7 mouse cellular contexts compared by ENCODE assay signal in genomic region chr10:94990768-94991563, GRCm38 (mm10). TPM values are rescaled to one million over a fixed set of nuclear protein-coding genes. Genes with fewer than 3 reads are reported as not detected.
A peak's percentile ranks its signal among the peaks of the same experiment; 100 is the strongest.
DNase-seq lines count a peak whose midpoint lies in the region; ATAC-seq lines count a peak whose summit lies in the region.

No protein-coding gene starts in this region.

- WGBS in limb, embryonic 10.5 days: 32% methylated on average over 17 of the region's 17 CpGs
- WGBS in midbrain, embryonic 16.5 days: 15% methylated on average over 17 of the region's 17 CpGs

- H3K27ac ChIP-seq in limb, embryonic 10.5 days: no peak overlapping the region
- peak overlapping the region; percentile 66 for H3K27ac ChIP-seq in midbrain, embryonic 16.5 days (ENCODE audit: low read length)

- peak; percentile 72 for DNase-seq in brain, adult 2 months (ENCODE audit: low read depth, low spot score)
- peak; percentile 21 for DNase-seq in embryo, embryonic 9.5 days (ENCODE audit: extremely low spot score)
- peak; percentile 92 to 95 for DNase-seq in heart, adult 18-20 months
- peak; percentile 66 for DNase-seq in kidney, adult 11 months
- DNase-seq in limb, embryonic 10.5 days (ENCODE audit: low spot score): no peak
- DNase-seq in urinary bladder, adult 2 months (ENCODE audit: low spot score): peak; percentile 49

- H3K4me1 ChIP-seq in limb, embryonic 10.5 days: peaks cover 12% of the 10 kb centered on the region
- H3K4me1 ChIP-seq in midbrain, embryonic 16.5 days (ENCODE audit: control insufficient read depth, insufficient read depth, low read length): peaks cover 4% of the 10 kb centered on the region

- peaks cover 16% of the 10 kb centered on the region; the same call in 1 of the 2 replicates for H3K27me3 ChIP-seq in limb, embryonic 10.5 days (ENCODE audit: low read depth, poor library complexity, severe bottlenecking)
- no peaks in the 10 kb centered on the region for H3K27me3 ChIP-seq in midbrain, embryonic 16.5 days (ENCODE audit: control insufficient read depth, insufficient read depth, low read depth, low read length)

- no peaks in the 10 kb centered on the region for H3K36me3 ChIP-seq in limb, embryonic 10.5 days
- no peaks in the 10 kb centered on the region for H3K36me3 ChIP-seq in midbrain, embryonic 16.5 days (ENCODE audit: control insufficient read depth, insufficient read depth, low read length)

- H3K4me3 ChIP-seq in limb, embryonic 10.5 days: peak overlapping the region; percentile 42
- 0 out of 2 replicates have a peak overlapping the region, but pooled peaks have one; percentile 15 for H3K4me3 ChIP-seq in midbrain, embryonic 16.5 days (ENCODE audit: low read depth, low read length)

- no peak overlapping the region for H3K9ac ChIP-seq in midbrain, embryonic 16.5 days (ENCODE audit: low read depth, low read length)

- peak overlapping the region; percentile 48 for H3K4me2 ChIP-seq in midbrain, embryonic 16.5 days (ENCODE audit: low read length)

- H3K9me3 ChIP-seq in limb, embryonic 10.5 days (replicated peaks): no peaks in the 10 kb centered on the region
- no peaks in the 10 kb centered on the region for H3K9me3 ChIP-seq in midbrain, embryonic 16.5 days (replicated peaks; ENCODE audit: control insufficient read depth, low read length, poor library complexity, severe bottlenecking)

- peak; percentile 49 for ATAC-seq in midbrain, embryonic 16.5 days

RNA-seq across cellular contexts. Expression of gene Plxnc1, which starts 46.3 kb away (rescaled TPM):
- total RNA-seq in heart, adult 18-20 months (2021): 1 to 10 TPM; 1.8 to 3.4 TPM
- polyA plus RNA-seq in limb, embryonic 10.5 days (2016; fragmentation: Nextera tagmentation; extraction: Ambion mirVana): 0.35 and 0.48 TPM in 2 replicates
- polyA plus RNA-seq in midbrain, embryonic 16.5 days (2015; fragmentation: Nextera tagmentation; extraction: Ambion mirVana): 14.6 and 15.4 TPM in 2 replicates
- polyA plus RNA-seq in urinary bladder, adult 2 months (2012; rRNA removed): 1.0 and 1.6 TPM in 2 replicates
